Mouse (Mus musculus): Measurements from ENCODE around the gene Cpne2. TPM values are rescaled to one million over a fixed set of nuclear protein-coding genes. Genes with fewer than 3 reads are reported as not detected.

The Cpne2 gene
- polyA plus RNA-seq, 2 experiments = 2.6 to 2.7 TPM

GRCm38 (mm10) chr8:94518331-94518730 is 14.5 kb upstream of the Cpne2 start:
- ATAC-seq (ENCODE audit: insufficient read depth) = no peak
- no peak for DNase-seq (ENCODE audit: low read depth in 3 of 3, low spot score in 3 of 3)
- H3K36me3 ChIP-seq (replicated peaks; ENCODE audit: control insufficient read depth, insufficient read depth, low read depth) = no peaks in the 10 kb centered on the region
- no peaks in the 10 kb centered on the region for H3K9me3 ChIP-seq (ENCODE audit: control insufficient read depth, low read length)
- H3K4me3 ChIP-seq (ENCODE audit: insufficient read depth in 1 of 2, low read depth in 2 of 2, low read length in 2 of 2) = no peak overlapping the region
- H3K27ac ChIP-seq = no peak overlapping the region
- 56% methylated on average over 10 of the region's 10 CpGs for WGBS (ENCODE audit: insufficient replicate concordance)
- H3K27me3 ChIP-seq (ENCODE audit: control insufficient read depth, insufficient read depth, low read length) = no peaks in the 10 kb centered on the region
- no peak overlapping the region for H3K4me2 ChIP-seq (ENCODE audit: low read depth)
- TF ChIP-seq EP300 (IDR thresholded peaks at IDR 0.05; ENCODE audit: low read depth) (no peak), CTCF (IDR thresholded peaks at IDR 0.05; ENCODE audit: low read depth) (no peak)
- no peak overlapping the region for H3K9ac ChIP-seq (replicated peaks)
- H3K4me1 ChIP-seq (replicated peaks; ENCODE audit: control insufficient read depth in 2 of 2, insufficient read depth in 2 of 2, low read length in 1 of 2) = peaks cover 0 to 4% of the 10 kb centered on the region in 2 experiments; a peak in 1 of 4 replicates

DNA sequence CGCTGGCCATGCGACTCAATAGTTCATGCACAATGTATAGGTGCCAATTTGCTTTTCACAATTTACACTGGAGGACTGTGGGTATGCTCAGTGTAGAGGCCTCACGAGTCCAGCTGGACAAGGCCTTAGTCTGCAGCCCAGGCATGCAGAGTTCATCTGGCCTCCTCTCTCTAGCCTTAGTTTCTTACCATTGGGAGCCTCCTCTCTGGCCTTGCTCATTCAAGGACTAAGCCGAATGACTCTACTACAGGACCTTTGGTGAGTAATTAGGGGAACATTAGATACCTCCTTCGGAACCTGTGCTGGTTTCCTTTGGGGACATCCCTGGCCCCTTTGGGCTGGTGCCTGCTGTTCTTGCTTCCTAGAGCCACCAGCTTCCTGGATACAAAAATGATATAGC is 13.8 kb upstream of the Cpne2 start:
- H3K36me3 ChIP-seq (replicated peaks; ENCODE audit: control insufficient read depth, insufficient read depth, low read depth) = no peaks in the 10 kb centered on the region
- TF ChIP-seq EP300 (IDR thresholded peaks at IDR 0.05; ENCODE audit: low read depth) = no peak
- no peak for TF ChIP-seq CTCF (IDR thresholded peaks at IDR 0.05; ENCODE audit: low read depth)
- no peak overlapping the region for H3K4me3 ChIP-seq (ENCODE audit: insufficient read depth in 1 of 2, low read depth in 2 of 2, low read length in 2 of 2)
- ATAC-seq (ENCODE audit: insufficient read depth) (no peak), DNase-seq (ENCODE audit: low read depth in 3 of 3, low spot score in 3 of 3) (no peak)
- 71% methylated on average over 5 of the region's 5 CpGs for WGBS (ENCODE audit: insufficient replicate concordance)
- no peaks in the 10 kb centered on the region for H3K9me3 ChIP-seq (ENCODE audit: control insufficient read depth, low read length)
- no peak overlapping the region for H3K4me2 ChIP-seq (ENCODE audit: low read depth)
- no peaks in the 10 kb centered on the region for H3K27me3 ChIP-seq (ENCODE audit: control insufficient read depth, insufficient read depth, low read length)
- peaks cover 0 to 4% of the 10 kb centered on the region in 2 experiments; a peak in 1 of 4 replicates for H3K4me1 ChIP-seq (replicated peaks; ENCODE audit: control insufficient read depth in 2 of 2, insufficient read depth in 2 of 2, low read length in 1 of 2)
- no peak overlapping the region for H3K9ac ChIP-seq (replicated peaks)
- H3K27ac ChIP-seq = no peak overlapping the region

GRCm38 (mm10) chr8:94521481-94521880 is 11.3 kb upstream of the Cpne2 start:
- H3K27me3 ChIP-seq (ENCODE audit: control insufficient read depth, insufficient read depth, low read length) = no peaks in the 10 kb centered on the region
- H3K4me1 ChIP-seq (replicated peaks; ENCODE audit: control insufficient read depth in 2 of 2, insufficient read depth in 2 of 2, low read length in 1 of 2) = no peaks in the 10 kb centered on the region
- H3K9ac ChIP-seq (replicated peaks) = no peak overlapping the region
- no peak overlapping the region for H3K4me2 ChIP-seq (ENCODE audit: low read depth)
- DNase-seq (ENCODE audit: low read depth in 3 of 3, low spot score in 3 of 3) (no peak), ATAC-seq (ENCODE audit: insufficient read depth) (no peak)
- WGBS (ENCODE audit: insufficient replicate concordance) = 34% methylated on average over 4 of the region's 4 CpGs
- no peaks in the 10 kb centered on the region for H3K9me3 ChIP-seq (ENCODE audit: control insufficient read depth, low read length)
- H3K27ac ChIP-seq = no peak overlapping the region
- no peak overlapping the region for H3K4me3 ChIP-seq (ENCODE audit: insufficient read depth in 1 of 2, low read depth in 2 of 2, low read length in 2 of 2)
- H3K36me3 ChIP-seq (replicated peaks; ENCODE audit: control insufficient read depth, insufficient read depth, low read depth) = no peaks in the 10 kb centered on the region
- TF ChIP-seq EP300 (IDR thresholded peaks at IDR 0.05; ENCODE audit: low read depth) (no peak), CTCF (IDR thresholded peaks at IDR 0.05; ENCODE audit: low read depth) (no peak)

DNA sequence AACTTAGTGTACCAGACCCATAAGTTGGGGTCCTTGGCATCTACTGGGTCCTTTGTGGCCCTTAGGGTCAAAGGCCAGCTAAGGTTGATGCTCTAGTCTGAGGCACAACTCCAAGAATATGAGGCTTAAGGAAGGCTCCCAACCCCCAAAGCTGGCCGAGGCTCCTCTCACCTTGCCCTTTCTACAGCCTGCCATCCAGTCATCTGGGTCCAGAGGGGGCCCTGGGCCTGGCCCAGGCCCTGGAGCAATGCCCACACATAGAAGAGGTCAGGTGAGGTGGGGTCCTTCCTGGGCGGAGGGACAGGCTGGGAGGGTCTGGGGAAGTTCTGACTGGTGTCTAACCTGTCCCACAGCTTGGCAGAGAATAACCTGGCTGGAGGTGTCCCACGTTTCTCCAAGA is 10.3 kb upstream of the Cpne2 start:
- no peaks in the 10 kb centered on the region for H3K9me3 ChIP-seq (ENCODE audit: control insufficient read depth, low read length)
- no peaks in the 10 kb centered on the region for H3K36me3 ChIP-seq (replicated peaks; ENCODE audit: control insufficient read depth, insufficient read depth, low read depth)
- no peaks in the 10 kb centered on the region for H3K4me1 ChIP-seq (replicated peaks; ENCODE audit: control insufficient read depth in 2 of 2, insufficient read depth in 2 of 2, low read length in 1 of 2)
- TF ChIP-seq CTCF (IDR thresholded peaks at IDR 0.05; ENCODE audit: low read depth) (no peak), EP300 (IDR thresholded peaks at IDR 0.05; ENCODE audit: low read depth) (no peak)
- H3K4me3 ChIP-seq (ENCODE audit: insufficient read depth in 1 of 2, low read depth in 2 of 2, low read length in 2 of 2) = no peak overlapping the region
- H3K4me2 ChIP-seq (ENCODE audit: low read depth) = no peak overlapping the region
- no peaks in the 10 kb centered on the region for H3K27me3 ChIP-seq (ENCODE audit: control insufficient read depth, insufficient read depth, low read length)
- DNase-seq (ENCODE audit: low read depth in 3 of 3, low spot score in 3 of 3) = no peak
- H3K9ac ChIP-seq (replicated peaks) = no peak overlapping the region
- WGBS (ENCODE audit: insufficient replicate concordance) = 44% methylated on average over 3 of the region's 3 CpGs
- H3K27ac ChIP-seq = no peak overlapping the region
- ATAC-seq (ENCODE audit: insufficient read depth) = no peak

DNA sequence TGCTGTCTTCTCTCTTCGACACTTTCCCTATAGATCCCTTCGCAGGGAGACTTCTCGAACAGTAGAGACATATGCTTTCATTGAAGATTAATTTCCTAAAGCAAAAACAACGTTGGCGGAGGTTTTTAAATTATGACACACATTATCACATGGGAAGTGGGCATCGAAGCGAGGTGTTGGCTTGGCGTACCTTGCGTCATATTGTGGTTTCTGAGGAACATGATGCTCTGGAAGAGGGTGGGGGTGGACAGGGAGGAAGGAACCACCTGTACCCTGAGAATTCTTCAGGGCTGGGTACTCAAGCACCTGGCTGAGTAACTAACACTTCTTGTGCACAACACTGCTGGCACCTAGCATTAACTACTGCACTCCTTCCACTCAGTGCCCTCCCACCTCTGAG is 8.2 kb upstream of the Cpne2 start:
- no peak overlapping the region for H3K4me2 ChIP-seq (ENCODE audit: low read depth)

More for the DNA sequence above, 8.2 kb upstream of the Cpne2 start:
- H3K4me3 ChIP-seq (ENCODE audit: insufficient read depth in 1 of 2, low read depth in 2 of 2, low read length in 2 of 2) = no peak overlapping the region
- H3K4me1 ChIP-seq (replicated peaks; ENCODE audit: control insufficient read depth in 2 of 2, insufficient read depth in 2 of 2, low read length in 1 of 2) = no peaks in the 10 kb centered on the region
- H3K27ac ChIP-seq = no peak overlapping the region
- no peak for DNase-seq (ENCODE audit: low read depth in 3 of 3, low spot score in 3 of 3)
- no peaks in the 10 kb centered on the region for H3K36me3 ChIP-seq (replicated peaks; ENCODE audit: control insufficient read depth, insufficient read depth, low read depth)
- H3K9me3 ChIP-seq (ENCODE audit: control insufficient read depth, low read length) = no peaks in the 10 kb centered on the region
- WGBS (ENCODE audit: insufficient replicate concordance) = 56% methylated on average over 9 of the region's 9 CpGs
- TF ChIP-seq EP300 (IDR thresholded peaks at IDR 0.05; ENCODE audit: low read depth) (no peak), CTCF (IDR thresholded peaks at IDR 0.05; ENCODE audit: low read depth) (no peak)
- no peak for ATAC-seq (ENCODE audit: insufficient read depth)
- H3K9ac ChIP-seq (replicated peaks) = no peak overlapping the region
- no peaks in the 10 kb centered on the region for H3K27me3 ChIP-seq (ENCODE audit: control insufficient read depth, insufficient read depth, low read length)

Measured in liver, embryonic 14.5 days (tissue).